Mouse (Mus musculus): ENCODE measurements around the gene Hist1h2an. TPM values are rescaled to one million over a fixed set of nuclear protein-coding genes. Genes with fewer than 3 reads are reported as not detected.
"Not testable (repeated sequence)": the region's sequence is repeated elsewhere in the genome, so short reads cannot be mapped to it uniquely, and the experiment has no call there.

Gene Hist1h2an
- total RNA-seq (2021) (not detected), polyA plus RNA-seq (2012; rRNA removed) (not detected in 2 replicates)
- long read RNA-seq: 0 reads

DNA sequence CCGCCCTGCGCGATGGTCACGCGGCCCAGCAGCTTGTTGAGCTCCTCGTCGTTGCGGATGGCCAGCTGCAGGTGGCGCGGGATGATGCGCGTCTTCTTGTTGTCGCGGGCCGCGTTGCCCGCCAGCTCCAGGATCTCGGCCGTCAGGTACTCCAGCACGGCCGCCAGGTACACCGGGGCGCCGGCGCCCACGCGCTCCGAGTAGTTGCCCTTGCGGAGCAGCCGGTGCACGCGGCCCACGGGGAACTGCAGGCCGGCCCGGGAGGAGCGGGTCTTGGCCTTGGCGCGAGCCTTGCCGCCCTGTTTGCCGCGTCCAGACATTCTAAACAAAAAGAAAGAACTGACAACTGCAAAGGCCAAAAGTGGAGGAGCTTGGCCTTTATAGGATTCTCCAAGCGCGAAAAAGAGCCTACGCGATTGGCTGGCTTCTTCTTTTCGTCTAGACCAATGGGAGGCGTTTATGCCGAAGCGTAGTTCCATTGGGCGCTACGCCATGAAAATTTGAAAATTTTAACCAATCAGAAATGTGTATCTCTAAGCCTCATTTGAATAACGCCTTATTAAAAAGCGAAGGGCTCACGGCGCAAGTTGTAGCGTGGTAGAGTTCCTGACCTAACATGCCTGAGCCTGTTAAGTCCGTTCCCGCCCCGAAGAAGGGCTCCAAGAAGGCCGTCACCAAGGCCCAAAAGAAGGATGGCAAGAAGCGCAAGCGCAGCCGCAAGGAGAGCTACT is at the start of gene Hist1h2an, which contains the start of gene Hist1h2bp:
TSS of gene Hist1h2an (minus strand) at position 320 of the 731 bp plus-strand sequence.
TSS of gene Hist1h2bp (plus strand) at position 563 of the 731 bp plus-strand sequence.
- peak within 1 kb of the TSS; percentile 29 for H3K4me3 ChIP-seq
- peak; percentile 81 to 90 for DNase-seq
- H3K27me3 ChIP-seq (ENCODE audit: control insufficient read depth, insufficient read depth, low read length); H3K36me3 ChIP-seq (ENCODE audit: control insufficient read depth, insufficient read depth, low read length); H3K4me1 ChIP-seq (ENCODE audit: control insufficient read depth, insufficient read depth, low read length); H3K27ac ChIP-seq; H3K79me2 ChIP-seq (replicated peaks; ENCODE audit: control insufficient read depth, insufficient read depth, low read length): not testable (repeated sequence)
- under 1% methylated on average over 42 of the region's 63 CpGs for WGBS
- peak within 1 kb of the TSS; percentile 61; the same call in 1 of the 2 replicates for H3K9ac ChIP-seq (ENCODE audit: low read depth, low read length)
- intact Hi-C loops (cut with DNase I): loop anchor here (2.0 to 10.0 kb wide), 2 partner anchors 34 to 1798 kb away; partner anchors contain the start of genes Hist1h2ak and Hist1h4d
- TF ChIP-seq CTCF (IDR thresholded peaks at IDR 0.05) (peak; percentile 13; the same call in 1 of the 2 replicates), POLR2A (IDR thresholded peaks at IDR 0.05; ENCODE audit: insufficient read depth, low read depth, low read length) (peak; percentile 75; the same call in 1 of the 2 replicates)

DNA sequence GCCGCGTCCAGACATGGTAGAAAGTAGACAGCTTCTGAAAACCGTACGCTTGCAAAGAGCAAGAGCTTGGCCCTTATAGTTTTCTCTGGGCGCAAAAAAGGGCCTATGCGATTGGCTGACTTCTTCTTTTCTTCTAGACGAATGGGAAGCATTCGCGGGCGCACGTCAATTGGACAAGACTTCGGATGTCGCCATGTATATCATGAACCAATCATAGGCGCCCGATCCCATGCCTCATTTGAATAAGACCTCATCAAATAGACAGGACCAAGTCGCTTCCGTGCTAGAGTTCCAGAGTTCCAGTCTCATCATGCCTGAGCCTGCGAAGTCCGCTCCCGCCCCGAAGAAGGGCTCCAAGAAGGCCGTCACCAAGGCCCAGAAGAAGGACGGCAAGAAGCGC is 46.4 kb upstream of the Hist1h2an start, which contains the start of the genes Hist1h2ap and Hist1h2br:
TSS of gene Hist1h2ap (minus strand) at position 47 of the 400 bp plus-strand sequence.
TSS of gene Hist1h2br (plus strand) at position 283 of the 400 bp plus-strand sequence.
- H3K36me3 ChIP-seq (ENCODE audit: control insufficient read depth, insufficient read depth, low read length); H3K4me3 ChIP-seq; intact Hi-C loops (cut with DNase I); H3K79me2 ChIP-seq (replicated peaks; ENCODE audit: control insufficient read depth, insufficient read depth, low read length); H3K4me1 ChIP-seq (ENCODE audit: control insufficient read depth, insufficient read depth, low read length); H3K27me3 ChIP-seq (ENCODE audit: control insufficient read depth, insufficient read depth, low read length); H3K27ac ChIP-seq; H3K9ac ChIP-seq (ENCODE audit: low read depth, low read length); DNase-seq: not testable (repeated sequence)
- WGBS: no CpG with 5 or more reads among the region's 24 CpGs

DNA sequence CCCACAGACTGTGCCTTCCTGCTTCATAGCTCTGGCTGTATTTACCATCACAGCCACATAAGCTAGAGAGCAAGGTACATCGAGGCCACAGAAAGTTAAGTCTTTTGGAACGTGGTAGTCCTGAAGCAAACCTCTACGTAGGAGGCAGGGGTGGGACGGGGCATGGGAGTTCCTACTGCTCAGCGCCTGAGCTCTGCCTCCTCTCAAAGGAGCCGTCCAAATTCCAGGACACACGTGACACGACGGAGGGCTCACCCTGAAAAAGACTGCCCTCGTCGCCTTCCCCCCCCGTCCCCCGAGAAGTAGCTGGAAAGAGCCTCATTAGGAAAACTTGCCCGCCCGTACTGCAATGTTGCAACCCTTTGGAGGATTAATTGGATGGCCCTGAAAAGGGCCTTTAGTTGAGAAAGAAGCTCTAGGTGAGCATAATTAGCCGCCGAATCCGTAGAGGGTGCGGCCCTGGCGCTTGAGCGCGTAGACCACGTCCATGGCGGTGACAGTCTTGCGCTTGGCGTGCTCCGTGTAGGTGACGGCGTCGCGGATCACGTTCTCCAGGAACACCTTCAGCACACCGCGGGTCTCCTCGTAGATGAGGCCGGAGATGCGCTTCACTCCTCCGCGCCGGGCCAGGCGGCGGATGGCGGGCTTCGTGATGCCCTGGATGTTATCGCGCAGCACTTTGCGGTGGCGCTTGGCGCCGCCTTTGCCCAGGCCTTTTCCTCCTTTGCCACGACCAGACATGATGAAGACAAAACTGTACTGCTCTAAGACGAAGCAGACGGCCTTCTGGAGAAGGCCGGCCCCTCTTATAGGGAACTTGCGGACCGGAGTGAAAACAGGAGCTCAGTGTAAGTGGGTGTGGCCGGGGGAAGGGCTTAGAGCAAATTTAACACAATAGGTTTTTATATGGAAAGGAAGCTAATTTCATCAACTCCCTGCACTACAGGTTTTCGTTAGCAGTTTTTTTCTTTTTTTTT is 44.7 kb upstream of the Hist1h2an start, which contains the start of gene Hist1h4n:
TSS of gene Hist1h4n (minus strand) at position 779 of the 977 bp plus-strand sequence.
- peak; percentile 57 for TF ChIP-seq POLR2A (IDR thresholded peaks at IDR 0.05; ENCODE audit: insufficient read depth, low read depth, low read length)
- H3K9ac ChIP-seq (ENCODE audit: low read depth, low read length); H3K79me2 ChIP-seq (replicated peaks; ENCODE audit: control insufficient read depth, insufficient read depth, low read length); H3K4me3 ChIP-seq; H3K27ac ChIP-seq; H3K36me3 ChIP-seq (ENCODE audit: control insufficient read depth, insufficient read depth, low read length); H3K4me1 ChIP-seq (ENCODE audit: control insufficient read depth, insufficient read depth, low read length); H3K27me3 ChIP-seq (ENCODE audit: control insufficient read depth, insufficient read depth, low read length); intact Hi-C loops (cut with DNase I): not testable (repeated sequence)
- 1% methylated on average over 29 of the region's 58 CpGs for WGBS
- peak in 1 of 2 experiments; percentile 39 for DNase-seq

DNA sequence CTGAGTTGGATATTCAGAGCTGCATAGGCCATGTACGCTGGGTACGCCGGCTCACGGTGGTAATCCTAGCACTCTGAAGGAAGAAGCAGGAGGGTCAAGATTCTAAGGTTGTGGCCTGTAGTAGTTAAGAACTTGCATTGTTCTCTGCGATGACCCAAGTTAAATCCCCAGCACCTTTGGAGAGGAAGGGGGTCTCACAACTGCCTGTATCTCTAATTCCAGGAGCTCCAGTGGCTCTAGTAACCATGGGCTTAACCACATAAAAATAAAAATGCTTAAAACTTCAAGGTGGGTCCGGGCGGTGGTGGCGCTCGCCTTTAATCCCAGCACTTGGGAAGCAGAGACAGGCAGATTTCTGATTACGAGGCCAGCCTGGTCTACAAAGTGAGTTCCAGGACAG is 43.3 kb upstream of the Hist1h2an start:
- TF ChIP-seq CTCF (IDR thresholded peaks at IDR 0.05): no peak
- TF ChIP-seq EP300 (IDR thresholded peaks at IDR 0.05; ENCODE audit: insufficient read depth, low read depth, low read length): no peak
- no peak for TF ChIP-seq POLR2A (IDR thresholded peaks at IDR 0.05; ENCODE audit: insufficient read depth, low read depth, low read length)

DNA sequence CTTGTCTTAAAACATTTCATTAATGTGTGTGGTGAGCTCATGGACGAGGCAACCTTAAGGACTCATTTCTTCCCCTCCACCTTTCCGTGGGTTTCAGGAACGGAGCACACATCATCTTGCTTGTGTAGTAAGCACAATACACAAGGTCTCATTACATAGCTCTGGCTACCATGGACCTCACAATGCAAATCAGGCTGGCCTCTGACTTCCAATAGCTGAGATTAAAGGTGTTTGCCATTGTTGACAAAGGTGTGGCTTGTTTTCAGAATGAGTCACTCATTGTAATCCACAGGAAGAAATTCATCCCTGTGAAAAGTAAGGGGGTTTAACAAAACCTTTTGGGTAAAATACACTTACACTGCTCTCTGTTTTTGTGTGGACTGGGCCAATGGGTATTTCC is 41.5 kb upstream of the Hist1h2an start:
- H3K79me2 ChIP-seq (replicated peaks; ENCODE audit: control insufficient read depth, insufficient read depth, low read length): no peaks in the 10 kb centered on the region
- no peak overlapping the region for H3K4me3 ChIP-seq
- no peak for TF ChIP-seq CTCF (IDR thresholded peaks at IDR 0.05)
- no peak for TF ChIP-seq POLR2A (IDR thresholded peaks at IDR 0.05; ENCODE audit: insufficient read depth, low read depth, low read length)
- TF ChIP-seq EP300 (IDR thresholded peaks at IDR 0.05; ENCODE audit: insufficient read depth, low read depth, low read length): no peak
- no peak overlapping the region for H3K9ac ChIP-seq (ENCODE audit: low read depth, low read length)
- WGBS: 82% methylated on average over 3 of the region's 3 CpGs
- no peak overlapping the region for H3K27ac ChIP-seq
- H3K4me1 ChIP-seq (ENCODE audit: control insufficient read depth, insufficient read depth, low read length): no peaks in the 10 kb centered on the region
- no peaks in the 10 kb centered on the region for H3K36me3 ChIP-seq (ENCODE audit: control insufficient read depth, insufficient read depth, low read length)
- DNase-seq: no peak
- no peaks in the 10 kb centered on the region for H3K27me3 ChIP-seq (ENCODE audit: control insufficient read depth, insufficient read depth, low read length)
- intact Hi-C loops (cut with DNase I): loop anchor here (10.0 kb wide), 2 partner anchors 206 to 1796 kb away; partner anchors contain the start of genes Hist1h1e, Hist1h2ah, Hist1h2be and Hist1h2bk

More for the DNA sequence above, 43.3 kb upstream of the Hist1h2an start:
- 94% methylated on average over 10 of the region's 10 CpGs for WGBS
- no peak for DNase-seq
- Histone ChIP-seq H3K9ac (ENCODE audit: low read depth, low read length) (no peak overlapping the region), H3K27me3 (ENCODE audit: control insufficient read depth, insufficient read depth, low read length) (no peaks in the 10 kb centered on the region), H3K79me2 (replicated peaks; ENCODE audit: control insufficient read depth, insufficient read depth, low read length) (no peaks in the 10 kb centered on the region), H3K36me3 (ENCODE audit: control insufficient read depth, insufficient read depth, low read length) (no peaks in the 10 kb centered on the region), H3K4me3 (no peak overlapping the region), H3K27ac (no peak overlapping the region), H3K4me1 (ENCODE audit: control insufficient read depth, insufficient read depth, low read length) (no peaks in the 10 kb centered on the region)
- intact Hi-C loops (cut with DNase I): no loop called here

DNA sequence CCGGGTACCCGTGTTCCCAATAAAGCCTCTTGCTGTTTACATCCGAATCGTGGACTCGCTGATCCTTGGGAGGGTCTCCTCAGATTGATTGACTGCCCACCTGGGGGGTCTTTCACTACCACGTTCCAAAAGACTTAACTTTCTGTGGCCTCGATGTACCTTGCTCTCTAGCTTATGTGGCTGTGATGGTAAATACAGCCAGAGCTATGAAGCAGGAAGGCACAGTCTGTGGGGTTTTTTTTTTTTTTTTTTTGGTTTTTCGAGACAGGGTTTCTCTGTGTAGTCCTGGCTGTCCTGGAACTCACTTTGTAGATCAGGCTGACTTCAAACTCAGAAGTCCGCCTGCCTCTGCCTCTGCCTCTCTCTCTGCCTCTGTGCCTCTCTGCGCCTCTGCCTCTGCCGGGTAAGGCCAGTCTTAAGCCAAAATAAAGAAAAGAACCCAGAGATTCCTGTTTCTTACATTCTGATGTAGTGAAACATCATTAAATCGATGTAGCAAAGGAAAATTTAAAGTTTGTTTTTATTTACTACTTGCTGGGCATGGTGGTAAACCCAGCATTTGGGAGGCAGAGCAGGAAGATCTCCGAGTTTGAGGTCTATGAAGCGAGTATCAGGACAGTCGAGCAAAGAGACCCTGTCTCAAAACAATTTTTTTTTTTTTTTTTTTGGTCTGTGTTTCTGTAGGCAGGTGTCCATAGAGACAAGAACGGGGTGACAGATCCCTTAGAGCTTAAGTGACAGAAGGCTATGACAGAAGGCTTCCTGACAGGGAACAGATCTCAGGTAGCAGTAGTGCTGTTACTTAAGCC is 33.3 kb upstream of the Hist1h2an start:
- not testable (repeated sequence) for H3K4me3 ChIP-seq; H3K4me1 ChIP-seq (ENCODE audit: control insufficient read depth, insufficient read depth, low read length); DNase-seq; H3K79me2 ChIP-seq (replicated peaks; ENCODE audit: control insufficient read depth, insufficient read depth, low read length); H3K9ac ChIP-seq (ENCODE audit: low read depth, low read length); H3K36me3 ChIP-seq (ENCODE audit: control insufficient read depth, insufficient read depth, low read length); H3K27ac ChIP-seq; H3K27me3 ChIP-seq (ENCODE audit: control insufficient read depth, insufficient read depth, low read length)
- 82% methylated on average over 8 of the region's 16 CpGs for WGBS
- intact Hi-C loops (cut with DNase I): loop anchor here (10.0 kb wide), 2 partner anchors 215 to 1805 kb away; partner anchors contain the start of genes Hist1h1e, Hist1h2ah, Hist1h2be and Hist1h2bk

DNA sequence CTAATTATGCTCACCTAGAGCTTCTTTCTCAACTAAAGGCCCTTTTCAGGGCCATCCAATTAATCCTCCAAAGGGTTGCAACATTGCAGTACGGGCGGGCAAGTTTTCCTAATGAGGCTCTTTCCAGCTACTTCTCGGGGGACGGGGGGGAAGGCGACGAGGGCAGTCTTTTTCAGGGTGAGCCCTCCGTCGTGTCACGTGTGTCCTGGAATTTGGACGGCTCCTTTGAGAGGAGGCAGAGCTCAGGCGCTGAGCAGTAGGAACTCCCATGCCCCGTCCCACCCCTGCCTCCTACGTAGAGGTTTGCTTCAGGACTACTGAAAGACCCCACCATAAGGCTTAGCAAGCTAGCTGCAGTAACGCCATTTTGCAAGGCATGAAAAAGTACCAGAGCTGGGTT is 25.1 kb upstream of the Hist1h2an start:
- 0% methylated on average over 14 of the region's 14 CpGs for WGBS
- H3K79me2 ChIP-seq (replicated peaks; ENCODE audit: control insufficient read depth, insufficient read depth, low read length); H3K4me1 ChIP-seq (ENCODE audit: control insufficient read depth, insufficient read depth, low read length); intact Hi-C loops (cut with DNase I); H3K4me3 ChIP-seq; H3K27me3 ChIP-seq (ENCODE audit: control insufficient read depth, insufficient read depth, low read length); H3K36me3 ChIP-seq (ENCODE audit: control insufficient read depth, insufficient read depth, low read length); H3K27ac ChIP-seq; H3K9ac ChIP-seq (ENCODE audit: low read depth, low read length): not testable (repeated sequence)
- DNase-seq: peak in 1 of 2 experiments; percentile 6

DNA sequence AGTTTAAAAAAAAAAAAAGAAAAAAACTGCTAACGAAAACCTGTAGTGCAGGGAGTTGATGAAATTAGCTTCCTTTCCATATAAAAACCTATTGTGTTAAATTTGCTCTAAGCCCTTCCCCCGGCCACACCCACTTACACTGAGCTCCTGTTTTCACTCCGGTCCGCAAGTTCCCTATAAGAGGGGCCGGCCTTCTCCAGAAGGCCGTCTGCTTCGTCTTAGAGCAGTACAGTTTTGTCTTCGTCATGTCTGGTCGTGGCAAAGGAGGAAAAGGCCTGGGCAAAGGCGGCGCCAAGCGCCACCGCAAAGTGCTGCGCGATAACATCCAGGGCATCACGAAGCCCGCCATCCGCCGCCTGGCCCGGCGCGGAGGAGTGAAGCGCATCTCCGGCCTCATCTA is 24.5 kb upstream of the Hist1h2an start, which contains the start of gene Hist1h4m:
TSS of gene Hist1h4m (plus strand) at position 208 of the 400 bp plus-strand sequence.
- H3K79me2 ChIP-seq (replicated peaks; ENCODE audit: control insufficient read depth, insufficient read depth, low read length); H3K9ac ChIP-seq (ENCODE audit: low read depth, low read length); H3K4me3 ChIP-seq; intact Hi-C loops (cut with DNase I); H3K27ac ChIP-seq; H3K27me3 ChIP-seq (ENCODE audit: control insufficient read depth, insufficient read depth, low read length); H3K36me3 ChIP-seq (ENCODE audit: control insufficient read depth, insufficient read depth, low read length); H3K4me1 ChIP-seq (ENCODE audit: control insufficient read depth, insufficient read depth, low read length): not testable (repeated sequence)
- WGBS: no CpG with 5 or more reads among the region's 24 CpGs
- DNase-seq: peak; percentile 40 to 66

Data from heart, adult 2 months (tissue).